Mouse (Mus musculus): ENCODE measurements around the gene Srrm4. TPM values are rescaled to one million over a fixed set of nuclear protein-coding genes. Genes with fewer than 3 reads are reported as not detected.

Gene Srrm4
- polyA plus RNA-seq, 1 experiment from 2014 or later = 0.90 TPM

- no peak overlapping the region for H3K27ac ChIP-seq
- H3K27me3 ChIP-seq (ENCODE audit: insufficient read depth, poor library complexity, severe bottlenecking) = peaks cover 6% of the 10 kb centered on the region
- H3K36me3 ChIP-seq = no peaks in the 10 kb centered on the region
- 41% methylated on average over 7 of the region's 7 CpGs for WGBS
- H3K9me3 ChIP-seq = no peaks in the 10 kb centered on the region
- H3K4me3 ChIP-seq = no peak overlapping the region
- no peak for DNase-seq (ENCODE audit: low spot score)
- peaks cover 28% of the 10 kb centered on the region for H3K4me1 ChIP-seq
These were observed 94.4 kb downstream of the Srrm4 start for GRCm38 (mm10) chr5:116497205-116497604.

GRCm38 (mm10) chr5:116496717-116497116 lies 94.9 kb downstream of the Srrm4 start:
- WGBS = 88% methylated on average over 2 of the region's 2 CpGs
- no peaks in the 10 kb centered on the region for H3K9me3 ChIP-seq
- peaks cover 6% of the 10 kb centered on the region for H3K27me3 ChIP-seq (ENCODE audit: insufficient read depth, poor library complexity, severe bottlenecking)
- H3K36me3 ChIP-seq = no peaks in the 10 kb centered on the region
- no peak overlapping the region for H3K4me3 ChIP-seq
- DNase-seq (ENCODE audit: low spot score) = no peak
- peaks cover 33% of the 10 kb centered on the region for H3K4me1 ChIP-seq
- no peak overlapping the region for H3K27ac ChIP-seq

GRCm38 (mm10) chr5:116495466-116495865 lies 96.2 kb downstream of the Srrm4 start:
- Histone ChIP-seq H3K27me3 (ENCODE audit: insufficient read depth, poor library complexity, severe bottlenecking) (peaks cover 6% of the 10 kb centered on the region), H3K27ac (no peak overlapping the region), H3K4me1 (peaks cover 45% of the 10 kb centered on the region), H3K9me3 (no peaks in the 10 kb centered on the region), H3K4me3 (no peak overlapping the region), H3K36me3 (no peaks in the 10 kb centered on the region)
- WGBS = 62% methylated on average over 9 of the region's 9 CpGs
- DNase-seq (ENCODE audit: low spot score) = no peak

GRCm38 (mm10) chr5:116494377-116494776 lies 97.2 kb downstream of the Srrm4 start:
- no peak for DNase-seq (ENCODE audit: low spot score)
- peaks cover 6% of the 10 kb centered on the region for H3K27me3 ChIP-seq (ENCODE audit: insufficient read depth, poor library complexity, severe bottlenecking)
- 40% methylated on average over 7 of the region's 7 CpGs for WGBS
- H3K4me3 ChIP-seq = no peak overlapping the region
- H3K9me3 ChIP-seq = no peaks in the 10 kb centered on the region
- 0 out of 2 replicates have a peak overlapping the region, but pooled peaks have one; percentile 2 for H3K27ac ChIP-seq
- peaks cover 41% of the 10 kb centered on the region for H3K4me1 ChIP-seq
- H3K36me3 ChIP-seq = no peaks in the 10 kb centered on the region

DNA sequence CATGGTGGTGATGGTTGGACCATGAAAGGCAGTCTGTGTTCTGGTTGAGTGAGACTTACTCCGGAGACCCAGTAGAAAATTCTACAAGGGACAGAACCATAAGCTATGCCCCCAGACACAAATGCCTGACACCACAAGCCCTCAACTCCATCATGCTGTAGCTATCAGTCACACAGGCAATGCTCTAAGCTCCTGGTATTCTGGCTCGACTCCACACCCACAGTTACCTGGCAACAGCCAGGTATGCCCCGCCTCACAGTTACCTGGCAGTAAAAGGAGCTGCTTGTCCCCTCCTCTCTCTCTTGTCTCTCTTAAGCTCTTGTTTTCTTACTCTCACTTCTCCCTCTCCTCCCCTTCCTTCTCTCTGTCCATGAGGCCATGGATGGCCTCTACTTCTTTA lies 98.9 kb downstream of the Srrm4 start:
- no peak for DNase-seq (ENCODE audit: low spot score)
- Histone ChIP-seq H3K9me3 (no peaks in the 10 kb centered on the region), H3K27ac (0 out of 2 replicates have a peak overlapping the region, but pooled peaks have one; percentile 32), H3K36me3 (no peaks in the 10 kb centered on the region), H3K4me3 (no peak overlapping the region), H3K4me1 (peaks cover 41% of the 10 kb centered on the region), H3K27me3 (ENCODE audit: insufficient read depth, poor library complexity, severe bottlenecking) (peaks cover 6% of the 10 kb centered on the region; the same call in 1 of the 2 replicates)
- WGBS = 77% methylated on average over 3 of the region's 3 CpGs

DNA sequence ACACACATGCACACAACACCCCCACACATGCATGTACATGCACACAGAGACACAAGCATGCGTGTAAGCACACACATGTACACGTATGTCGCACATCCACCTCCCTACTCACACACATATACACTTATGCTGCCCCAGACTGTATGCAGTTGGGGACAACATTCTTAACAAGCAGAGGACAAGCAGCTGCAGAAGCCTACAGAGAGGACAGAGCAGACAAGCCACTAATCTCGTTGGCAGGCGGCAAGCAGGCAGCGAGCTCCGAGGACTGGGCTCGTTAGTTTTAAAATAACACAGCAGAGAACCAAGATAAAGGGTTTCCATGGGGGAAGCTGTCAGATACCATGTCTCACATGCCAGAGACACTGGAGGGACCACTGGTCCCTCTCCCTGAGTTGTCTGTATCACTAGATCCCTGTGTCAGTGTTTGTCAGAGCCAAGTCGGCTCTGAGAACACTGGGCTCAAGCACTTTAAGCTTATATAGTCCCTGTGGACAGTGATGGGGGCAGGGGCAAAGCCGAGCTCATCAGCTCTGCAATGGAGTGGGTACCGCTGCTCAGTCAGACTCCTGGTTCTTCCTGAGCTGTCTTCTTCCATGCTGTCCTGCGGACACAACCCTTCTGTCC lies 99.7 kb downstream of the Srrm4 start:
- H3K4me1 ChIP-seq = peaks cover 35% of the 10 kb centered on the region
- H3K36me3 ChIP-seq = no peaks in the 10 kb centered on the region
- WGBS = 36% methylated on average over 12 of the region's 12 CpGs
- DNase-seq (ENCODE audit: low spot score) = no peak
- H3K27me3 ChIP-seq (ENCODE audit: insufficient read depth, poor library complexity, severe bottlenecking) = peaks cover 6% of the 10 kb centered on the region; the same call in 1 of the 2 replicates
- H3K27ac ChIP-seq = peak overlapping the region; percentile 32; the same call in 1 of the 2 replicates
- no peaks in the 10 kb centered on the region for H3K9me3 ChIP-seq
- H3K4me3 ChIP-seq = peak overlapping the region; percentile 20; the same call in 1 of the 2 replicates

GRCm38 (mm10) chr5:116490826-116491225 lies 100.8 kb downstream of the Srrm4 start:
- Histone ChIP-seq H3K36me3 (no peaks in the 10 kb centered on the region), H3K27ac (no peak overlapping the region), H3K4me3 (no peak overlapping the region), H3K27me3 (ENCODE audit: insufficient read depth, poor library complexity, severe bottlenecking) (peaks cover 6% of the 10 kb centered on the region; the same call in 1 of the 2 replicates), H3K4me1 (peaks cover 44% of the 10 kb centered on the region), H3K9me3 (no peaks in the 10 kb centered on the region)
- 75% methylated on average over 5 of the region's 5 CpGs for WGBS
- no peak for DNase-seq (ENCODE audit: low spot score)

- WGBS = 60% methylated on average over 8 of the region's 8 CpGs
- peaks cover 6% of the 10 kb centered on the region; the same call in 1 of the 2 replicates for H3K27me3 ChIP-seq (ENCODE audit: insufficient read depth, poor library complexity, severe bottlenecking)
- H3K36me3 ChIP-seq = no peaks in the 10 kb centered on the region
- DNase-seq (ENCODE audit: low spot score) = no peak
- no peaks in the 10 kb centered on the region for H3K9me3 ChIP-seq
- no peak overlapping the region for H3K4me3 ChIP-seq
- H3K4me1 ChIP-seq = peaks cover 56% of the 10 kb centered on the region
- no peak overlapping the region for H3K27ac ChIP-seq
These were observed 102.0 kb downstream of the Srrm4 start for GRCm38 (mm10) chr5:116489621-116490020.

DNA sequence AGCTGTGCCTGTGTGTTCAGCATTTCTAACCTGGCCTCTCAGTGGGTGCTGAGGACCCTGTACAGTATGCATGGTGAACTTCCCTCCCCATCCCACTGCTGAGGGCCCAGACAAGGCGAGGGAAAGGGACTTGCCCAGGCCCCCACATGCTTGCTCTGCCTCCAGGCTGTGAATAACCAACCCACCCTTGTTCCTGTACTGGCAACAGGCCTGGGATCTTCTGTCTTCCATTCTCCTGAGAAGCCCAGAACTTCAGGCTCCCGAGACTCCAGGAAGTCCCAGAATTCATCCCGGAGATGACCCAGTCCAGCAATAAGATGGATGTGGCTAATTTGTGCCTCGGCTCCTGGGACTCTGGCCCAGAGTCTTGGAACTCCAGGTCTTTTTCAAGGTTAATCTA lies 105.5 kb downstream of the Srrm4 start:
- no peak for DNase-seq (ENCODE audit: low spot score)
- peak overlapping the region; percentile 59; the same call in 1 of the 2 replicates for H3K27ac ChIP-seq
- no peak overlapping the region for H3K4me3 ChIP-seq
- H3K4me1 ChIP-seq = peaks cover 33% of the 10 kb centered on the region
- no peaks in the 10 kb centered on the region for H3K9me3 ChIP-seq
- 61% methylated on average over 4 of the region's 4 CpGs for WGBS
- no peaks in the 10 kb centered on the region for H3K36me3 ChIP-seq
- H3K27me3 ChIP-seq (ENCODE audit: insufficient read depth, poor library complexity, severe bottlenecking) = no peaks in the 10 kb centered on the region; the same call in 1 of the 2 replicates

DNA sequence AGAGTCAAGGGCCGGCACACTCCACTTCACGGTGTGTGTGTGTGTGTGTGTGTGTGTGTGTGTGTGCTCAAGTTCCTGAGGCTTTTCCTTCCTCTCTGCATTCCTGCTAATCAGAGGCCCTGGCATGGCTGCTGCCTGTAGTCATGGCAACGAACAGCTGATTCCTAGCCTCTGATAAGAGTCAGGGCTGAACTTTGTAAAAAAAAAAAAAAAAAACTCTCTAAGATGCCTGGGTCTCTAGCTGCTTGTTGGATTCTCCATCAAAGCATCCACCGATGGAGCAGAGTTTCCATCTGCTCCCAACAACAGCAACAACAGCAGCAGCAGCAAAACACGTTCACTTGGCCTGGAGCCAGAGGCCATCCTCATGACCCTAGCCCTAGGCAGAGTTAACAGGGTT lies 106.5 kb downstream of the Srrm4 start:
- Histone ChIP-seq H3K4me1 (peaks cover 26% of the 10 kb centered on the region), H3K27me3 (ENCODE audit: insufficient read depth, poor library complexity, severe bottlenecking) (no peaks in the 10 kb centered on the region; the same call in 1 of the 2 replicates), H3K9me3 (no peaks in the 10 kb centered on the region), H3K27ac (0 out of 2 replicates have a peak overlapping the region, but pooled peaks have one; percentile 4), H3K36me3 (no peaks in the 10 kb centered on the region), H3K4me3 (no peak overlapping the region)
- no peak for DNase-seq (ENCODE audit: low spot score)
- WGBS = 5% methylated on average over 5 of the region's 5 CpGs

DNA sequence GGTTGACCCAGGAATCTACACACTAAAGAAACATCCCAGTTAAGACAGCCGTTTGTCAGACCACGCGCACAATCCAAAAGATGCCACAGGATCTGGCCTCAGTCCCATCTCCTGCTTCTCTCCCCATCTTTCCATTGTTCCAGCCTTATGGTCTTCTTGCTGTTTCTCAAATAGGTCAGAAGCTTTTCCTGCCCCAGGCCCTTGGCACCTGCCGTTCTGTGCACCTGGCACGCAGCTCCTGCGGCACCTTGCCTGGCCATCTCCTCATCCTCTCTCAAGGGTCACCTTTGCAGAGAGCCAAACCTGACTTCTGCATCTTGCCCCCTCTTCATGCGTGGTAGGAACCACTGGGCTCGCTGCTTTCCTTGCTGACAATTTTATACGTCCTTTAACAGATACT lies 107.4 kb downstream of the Srrm4 start:
- Histone ChIP-seq H3K27me3 (ENCODE audit: insufficient read depth, poor library complexity, severe bottlenecking) (no peaks in the 10 kb centered on the region; the same call in 1 of the 2 replicates), H3K36me3 (no peaks in the 10 kb centered on the region), H3K4me1 (peaks cover 26% of the 10 kb centered on the region), H3K4me3 (no peak overlapping the region), H3K9me3 (no peaks in the 10 kb centered on the region), H3K27ac (no peak overlapping the region)
- WGBS = 86% methylated on average over 9 of the region's 9 CpGs
- no peak for DNase-seq (ENCODE audit: low spot score)

DNA sequence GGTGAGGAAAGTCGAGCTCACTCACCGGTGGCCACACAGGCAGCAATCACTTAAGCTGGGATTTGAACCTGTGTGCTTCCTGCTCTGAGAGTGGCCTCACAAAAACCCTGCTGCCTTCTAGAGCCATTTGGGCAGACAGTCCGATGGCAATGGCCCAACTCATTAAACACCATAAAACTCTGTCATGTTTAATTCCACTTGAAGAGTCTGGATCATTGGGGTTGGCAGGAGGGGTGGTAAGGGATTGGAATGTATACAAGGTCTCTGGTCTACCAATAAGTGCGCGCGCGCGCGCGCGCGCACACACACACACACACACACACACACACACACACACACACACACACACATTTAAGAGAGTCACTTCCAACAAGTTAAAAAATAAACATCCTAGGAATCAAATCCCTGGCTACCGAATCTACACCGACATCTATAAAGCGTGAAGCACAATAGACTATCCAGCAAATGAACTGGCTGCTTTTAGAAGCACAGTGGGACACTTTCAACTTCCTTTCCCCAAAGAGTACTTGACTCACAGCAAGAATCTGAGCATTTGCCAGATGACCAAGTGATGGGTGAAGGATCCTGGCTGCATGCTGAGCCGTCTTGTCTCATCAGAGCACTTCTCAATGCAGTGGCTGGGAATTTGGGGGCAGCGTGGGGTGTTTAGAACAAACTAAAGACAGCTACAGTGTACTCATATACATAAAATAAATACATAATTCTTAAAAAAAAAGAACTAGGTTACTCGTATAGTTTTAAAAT lies 112.8 kb downstream of the Srrm4 start:
- Histone ChIP-seq H3K27me3 (ENCODE audit: insufficient read depth, poor library complexity, severe bottlenecking) (peaks cover 20% of the 10 kb centered on the region; the same call in 1 of the 2 replicates), H3K27ac (no peak overlapping the region), H3K4me3 (no peak overlapping the region), H3K36me3 (no peaks in the 10 kb centered on the region), H3K4me1 (no peaks in the 10 kb centered on the region), H3K9me3 (no peaks in the 10 kb centered on the region)
- DNase-seq (ENCODE audit: low spot score) = no peak
- 87% methylated on average over 18 of the region's 18 CpGs for WGBS

- H3K36me3 ChIP-seq = no peaks in the 10 kb centered on the region
- no peak overlapping the region for H3K4me3 ChIP-seq
- H3K9me3 ChIP-seq = no peaks in the 10 kb centered on the region
- DNase-seq (ENCODE audit: low spot score) = peak; percentile 77
- WGBS = 12% methylated on average over 15 of the region's 15 CpGs
- H3K4me1 ChIP-seq = no peaks in the 10 kb centered on the region
- H3K27me3 ChIP-seq (ENCODE audit: insufficient read depth, poor library complexity, severe bottlenecking) = 0 out of 2 replicates have a peak, but pooled peaks cover 27% of the 10 kb centered on the region
- no peak overlapping the region for H3K27ac ChIP-seq
These were observed 115.6 kb downstream of the Srrm4 start for GRCm38 (mm10) chr5:116476006-116476405.
